Mouse (Mus musculus): ENCODE results near the gene Slc39a11.

Gene Slc39a11

GRCm38 (mm10) chr11:113200901-113201300, 449.0 kb downstream of the Slc39a11 start:
- DNase-seq (ENCODE audit: low read depth, low spot score), result no peak

- DNase-seq (ENCODE audit: low read depth, low spot score), result no peak
These were observed 451.3 kb downstream of the Slc39a11 start for GRCm38 (mm10) chr11:113198586-113198985.

GRCm38 (mm10) chr11:113197624-113198023, 452.3 kb downstream of the Slc39a11 start:
- no peak for DNase-seq (ENCODE audit: low read depth, low spot score)

- peak; percentile 70 for DNase-seq (ENCODE audit: low read depth, low spot score)
These were observed 453.5 kb downstream of the Slc39a11 start for GRCm38 (mm10) chr11:113196234-113197007.
